Mouse (Mus musculus) stomach, postnatal 0 days (tissue): ENCODE measurements around the gene Gm28036.

Source experiments
- CTCF ChIP-seq: IDR thresholded peaks from 2 replicates; pipeline ENCODE4 v1.5.1; 2016; ENCODE audit warnings: antibody characterized with exemption, low read depth, mild to moderate bottlenecking, moderate library complexity
- EP300 ChIP-seq: optimal IDR thresholded peaks from 2 replicates; pipeline ENCODE3; 2016; ENCODE audit warnings: antibody characterized with exemption

GRCm38 (mm10) chr2:156065099-156066041 is 61.5 kb downstream of the Gm28036 start, which contains the start of gene Spag4:
- TF ChIP-seq CTCF = no peak
- no peak for TF ChIP-seq EP300
